Mouse (Mus musculus) stomach, embryonic 15.5 days (tissue): ENCODE data around the gene Hist1h3b. TPM values are rescaled to one million over a fixed set of nuclear protein-coding genes. Genes with fewer than 3 reads are reported as not detected.
"Not testable (repeated sequence)": the region's sequence is repeated elsewhere in the genome, so short reads cannot be mapped to it uniquely, and the experiment has no call there.

Experiments
- ATAC-seq: fragments of 200-750 bp; cut with Nextera tagmentation; 2 replicates; pipeline ENCODE4 v1.8.0; 2017; ENCODE audit warnings: low read depth, moderate number of reproducible peaks, moderate TSS enrichment; ENCODE audit not compliant: insufficient read depth, low FRiP score
- H3K27ac ChIP-seq: fragments of 300-500 bp; sonication (generic); 2 replicates; pipeline ENCODE4 v1.5.1; 2015; ENCODE audit warnings: mild to moderate bottlenecking, inconsistent platforms
- H3K27me3 ChIP-seq: fragments of 300-500 bp; sonication (generic); replicated peaks from 2 replicates; pipeline ENCODE4 v1.6.1; 2015; ENCODE audit warnings: inconsistent platforms
- H3K36me3 ChIP-seq: fragments of 300-500 bp; sonication (generic); 2 replicates; pipeline ENCODE4 v1.6.1; 2015; ENCODE audit warnings: inconsistent platforms
- H3K4me1 ChIP-seq: fragments of 300-500 bp; sonication (generic); 2 replicates; pipeline ENCODE4 v1.6.1; 2015; ENCODE audit warnings: inconsistent platforms
- H3K4me2 ChIP-seq: fragments of 300-500 bp; sonication (generic); 2 replicates; pipeline ENCODE4 v1.6.1; 2015; ENCODE audit warnings: mild to moderate bottlenecking, inconsistent platforms
- H3K4me3 ChIP-seq: fragments of 300-500 bp; sonication (generic); replicated peaks from 2 replicates; pipeline ENCODE4 v1.5.1; 2015; ENCODE audit warnings: inconsistent platforms
- H3K9ac ChIP-seq: fragments of 300-500 bp; sonication (generic); 2 replicates; pipeline ENCODE4 v1.6.1; 2015; ENCODE audit warnings: inconsistent platforms
- H3K9me3 ChIP-seq: fragments of 300-500 bp; sonication (generic); 2 replicates; pipeline ENCODE4 v1.6.1; 2016; ENCODE audit warnings: inconsistent platforms
- WGBS: fragments of 180-500 bp; shearing (Covaris S2); methylation state at CpG from one replicate; pipeline ENCODE4 v1.1.7; 2015; 5-methylcytosine and 5-hydroxymethylcytosine counted together
- polyA plus RNA-seq: library from polyadenylated mRNA; unstranded; fragments of >200 nt; fragmentation: Nextera tagmentation; extraction: Ambion mirVana; gene quantifications from 2 replicates; pipeline ENCODE4 v1.2.1, GENCODE M21; 2015

Gene Hist1h3b
- polyA plus RNA-seq, 1 experiment from 2014 or later, result 10.6 TPM

GRCm38 (mm10) chr13:23740256-23740840, 11.7 kb upstream of the Hist1h3b start:
- 17% methylated on average over 13 of the region's 13 CpGs for WGBS
- no peaks in the 10 kb centered on the region for H3K27me3 ChIP-seq
- H3K4me3 ChIP-seq, result peak overlapping the region; percentile 64

GRCm38 (mm10) chr13:23740910-23741309, 11.2 kb upstream of the Hist1h3b start:
- Histone ChIP-seq H3K4me1 (0 out of 2 replicates have a peak, but pooled peaks cover 2% of the 10 kb centered on the region), H3K9ac (no peak overlapping the region), H3K27me3 (no peaks in the 10 kb centered on the region), H3K27ac (peak overlapping the region; percentile 99; the same call in 1 of the 2 replicates), H3K36me3 (no peaks in the 10 kb centered on the region), H3K4me3 (peak overlapping the region; percentile 64; the same call in 1 of the 2 replicates), H3K4me2 (peak overlapping the region; percentile 95), H3K9me3 (no peaks in the 10 kb centered on the region)
- ATAC-seq, result no peak
- WGBS, result 51% methylated on average over 5 of the region's 5 CpGs

More at GRCm38 (mm10) chr13:23740256-23740840, 11.7 kb upstream of the Hist1h3b start:
- peak overlapping the region; percentile 95 for H3K4me2 ChIP-seq
- peak overlapping the region; percentile 99 for H3K27ac ChIP-seq
- ATAC-seq, result no peak
- H3K9me3 ChIP-seq, result no peaks in the 10 kb centered on the region
- H3K9ac ChIP-seq, result peak overlapping the region; percentile 39; the same call in 1 of the 2 replicates
- H3K4me1 ChIP-seq, result 0 out of 2 replicates have a peak, but pooled peaks cover 2% of the 10 kb centered on the region
- H3K36me3 ChIP-seq, result no peaks in the 10 kb centered on the region

GRCm38 (mm10) chr13:23742007-23742406, 10.1 kb upstream of the Hist1h3b start:
- Histone ChIP-seq H3K9ac (no peak overlapping the region), H3K27ac (no peak overlapping the region), H3K9me3 (no peaks in the 10 kb centered on the region), H3K4me1 (0 out of 2 replicates have a peak, but pooled peaks cover 3% of the 10 kb centered on the region), H3K27me3 (no peaks in the 10 kb centered on the region), H3K36me3 (no peaks in the 10 kb centered on the region), H3K4me2 (no peak overlapping the region), H3K4me3 (no peak overlapping the region)
- ATAC-seq, result no peak

GRCm38 (mm10) chr13:23743215-23743614, 8.9 kb upstream of the Hist1h3b start:
- Histone ChIP-seq H3K27ac (no peak overlapping the region), H3K36me3 (no peaks in the 10 kb centered on the region), H3K9ac (no peak overlapping the region), H3K4me2 (no peak overlapping the region), H3K27me3 (no peaks in the 10 kb centered on the region), H3K4me3 (no peak overlapping the region), H3K4me1 (peaks cover 9% of the 10 kb centered on the region; the same call in 1 of the 2 replicates), H3K9me3 (no peaks in the 10 kb centered on the region)
- no peak for ATAC-seq
- WGBS, result 83% methylated on average over 5 of the region's 5 CpGs

- Histone ChIP-seq H3K36me3 (no peaks in the 10 kb centered on the region), H3K27ac (peak overlapping the region; percentile 75), H3K4me3 (peak overlapping the region; percentile 44; the same call in 1 of the 2 replicates), H3K9ac (no peak overlapping the region), H3K4me2 (peak overlapping the region; percentile 62; the same call in 1 of the 2 replicates), H3K9me3 (no peaks in the 10 kb centered on the region), H3K4me1 (peaks cover 9% of the 10 kb centered on the region; the same call in 1 of the 2 replicates), H3K27me3 (no peaks in the 10 kb centered on the region)
- no peak for ATAC-seq
- WGBS, result 27% methylated on average over 4 of the region's 4 CpGs
Observed at GRCm38 (mm10) chr13:23743963-23744362, 8.1 kb upstream of the Hist1h3b start.

GRCm38 (mm10) chr13:23744421-23745380, 7.4 kb upstream of the Hist1h3b start:
- H3K4me3 ChIP-seq, result peak overlapping the region; percentile 44
- no peaks in the 10 kb centered on the region for H3K9me3 ChIP-seq
- H3K4me1 ChIP-seq, result peaks cover 9% of the 10 kb centered on the region; the same call in 1 of the 2 replicates
- peak overlapping the region; percentile 62 for H3K4me2 ChIP-seq
- peak overlapping the region; percentile 100 for H3K27ac ChIP-seq
- H3K27me3 ChIP-seq, result no peaks in the 10 kb centered on the region
- ATAC-seq, result no peak
- H3K36me3 ChIP-seq, result no peaks in the 10 kb centered on the region
- no peak overlapping the region; the same call in 1 of the 2 replicates for H3K9ac ChIP-seq
- WGBS, result under 1% methylated on average over 15 of the region's 36 CpGs

GRCm38 (mm10) chr13:23745381-23746161, 6.5 kb upstream of the Hist1h3b start, which contains the start of gene Hist1h3c:
Gene Hist1h3c (minus strand): TSS chr13:23745602.
- H3K4me1 ChIP-seq, result peaks cover 9% of the 10 kb centered on the region; the same call in 1 of the 2 replicates
- peak; percentile 67 for ATAC-seq
- under 1% methylated on average over 28 of the region's 28 CpGs for WGBS
- peak within 1 kb of the TSS; percentile 54 for H3K9ac ChIP-seq
- no peaks in the 10 kb centered on the region for H3K36me3 ChIP-seq
- H3K27me3 ChIP-seq, result no peaks in the 10 kb centered on the region
- no peaks in the 10 kb centered on the region for H3K9me3 ChIP-seq
- H3K27ac ChIP-seq, result peak within 1 kb of the TSS; percentile 100
- H3K4me2 ChIP-seq, result peak within 1 kb of the TSS; percentile 62
- peak within 1 kb of the TSS; percentile 44 for H3K4me3 ChIP-seq

GRCm38 (mm10) chr13:23746201-23747080, 5.6 kb upstream of the Hist1h3b start, which contains the start of gene Hist1h2bb:
Gene Hist1h2bb (plus strand): TSS chr13:23746734.
- H3K36me3 ChIP-seq, H3K4me1 ChIP-seq, H3K27me3 ChIP-seq, H3K9me3 ChIP-seq: not testable (repeated sequence)
- under 1% methylated on average over 47 of the region's 58 CpGs for WGBS
- H3K4me2 ChIP-seq, result peak within 1 kb of the TSS; percentile 62
- H3K27ac ChIP-seq, result peak within 1 kb of the TSS; percentile 100
- peak within 1 kb of the TSS; percentile 44 for H3K4me3 ChIP-seq
- peak; percentile 87 for ATAC-seq
- H3K9ac ChIP-seq, result peak within 1 kb of the TSS; percentile 54

GRCm38 (mm10) chr13:23747081-23747891, 4.8 kb upstream of the Hist1h3b start:
- Histone ChIP-seq H3K4me1 (peaks cover 9% of the 10 kb centered on the region; the same call in 1 of the 2 replicates), H3K4me2 (peak overlapping the region; percentile 62), H3K27ac (peak overlapping the region; percentile 100), H3K9ac (no peak overlapping the region), H3K9me3 (no peaks in the 10 kb centered on the region), H3K4me3 (peak overlapping the region; percentile 33), H3K27me3 (no peaks in the 10 kb centered on the region), H3K36me3 (no peaks in the 10 kb centered on the region)
- WGBS, result 2% methylated on average over 13 of the region's 13 CpGs
- ATAC-seq, result peak; percentile 0; the same call in 1 of the 2 replicates

- 9% methylated on average over 4 of the region's 4 CpGs for WGBS
- Histone ChIP-seq H3K27me3 (no peaks in the 10 kb centered on the region), H3K9ac (no peak overlapping the region), H3K9me3 (no peaks in the 10 kb centered on the region), H3K27ac (peak overlapping the region; percentile 100), H3K36me3 (no peaks in the 10 kb centered on the region), H3K4me2 (peak overlapping the region; percentile 62), H3K4me3 (no peak overlapping the region), H3K4me1 (peaks cover 9% of the 10 kb centered on the region; the same call in 1 of the 2 replicates)
- ATAC-seq, result no peak
Observed at GRCm38 (mm10) chr13:23747892-23748288, 4.2 kb upstream of the Hist1h3b start.
